Mouse (Mus musculus): ENCODE data around the gene Sumo2. TPM values are rescaled to one million over a fixed set of nuclear protein-coding genes. Genes with fewer than 3 reads are reported as not detected.
"Not testable (repeated sequence)": the region's sequence is repeated elsewhere in the genome, so short reads cannot be mapped to it uniquely, and the experiment has no call there.

Gene Sumo2
- polyA plus RNA-seq, 1 experiment from 2014 or later, result 838 TPM

DNA sequence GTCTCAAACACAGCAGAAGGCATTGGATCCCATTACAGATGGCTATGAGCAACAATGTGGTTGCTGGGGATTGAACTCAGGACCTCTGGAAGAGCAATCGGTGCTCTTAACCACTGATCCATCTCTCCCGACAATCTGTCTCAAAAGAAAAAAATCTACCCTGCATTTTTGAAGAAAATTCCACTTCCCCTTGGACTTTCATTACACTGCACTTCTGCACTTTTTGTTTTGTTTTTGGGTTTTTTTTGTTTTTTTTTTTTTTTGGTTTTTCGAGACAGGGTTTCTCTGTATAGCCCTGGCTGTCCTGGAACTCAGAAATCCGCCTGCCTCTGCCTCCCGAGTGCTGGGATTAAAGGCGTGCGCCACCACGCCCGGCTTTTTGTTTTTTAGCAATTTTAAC lies 39.5 kb downstream of the Sumo2 start:
- 86% methylated on average over 9 of the region's 9 CpGs for WGBS
- H3K4me3 ChIP-seq (replicated peaks); ATAC-seq (ENCODE audit: insufficient read depth, low FRiP score, low read depth): not testable (repeated sequence)

DNA sequence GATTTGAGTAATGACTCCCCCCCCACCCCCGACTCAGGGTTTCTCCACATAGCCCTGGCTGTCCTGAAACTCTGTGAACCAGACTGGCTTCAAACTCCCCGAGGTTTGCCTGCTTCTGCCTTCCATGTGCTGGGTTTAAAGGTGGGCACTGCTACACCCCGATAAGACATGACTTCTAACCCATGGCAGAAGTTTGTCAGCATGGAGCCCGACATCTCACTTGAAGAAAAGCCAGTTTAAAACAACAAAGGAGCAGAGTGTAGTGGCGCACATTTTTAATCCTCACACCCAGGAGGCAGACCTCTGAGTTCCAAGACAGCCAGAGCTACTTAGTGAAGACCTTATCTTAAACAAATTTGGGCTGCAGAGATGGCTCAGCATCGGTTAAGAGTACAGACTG lies 43.7 kb downstream of the Sumo2 start:
- H3K36me3 ChIP-seq, result peaks cover 10% of the 10 kb centered on the region; the same call in 1 of the 2 replicates
- H3K4me1 ChIP-seq, result peaks cover 15% of the 10 kb centered on the region
- 27% methylated on average over 6 of the region's 6 CpGs for WGBS
- H3K27ac ChIP-seq, result no peak overlapping the region
- ATAC-seq (ENCODE audit: insufficient read depth, low FRiP score, low read depth), result no peak
- no peaks in the 10 kb centered on the region for H3K9me3 ChIP-seq
- peak overlapping the region; percentile 60 for H3K4me3 ChIP-seq (replicated peaks)
- no peak overlapping the region for H3K9ac ChIP-seq
- H3K4me2 ChIP-seq, result peak overlapping the region; percentile 88
- H3K27me3 ChIP-seq (replicated peaks), result no peaks in the 10 kb centered on the region

More for the DNA sequence above, 39.5 kb downstream of the Sumo2 start:
- H3K36me3 ChIP-seq, result peaks cover 32% of the 10 kb centered on the region
- H3K27me3 ChIP-seq (replicated peaks); H3K4me2 ChIP-seq; H3K9ac ChIP-seq; H3K9me3 ChIP-seq; H3K4me1 ChIP-seq; H3K27ac ChIP-seq: not testable (repeated sequence)

DNA sequence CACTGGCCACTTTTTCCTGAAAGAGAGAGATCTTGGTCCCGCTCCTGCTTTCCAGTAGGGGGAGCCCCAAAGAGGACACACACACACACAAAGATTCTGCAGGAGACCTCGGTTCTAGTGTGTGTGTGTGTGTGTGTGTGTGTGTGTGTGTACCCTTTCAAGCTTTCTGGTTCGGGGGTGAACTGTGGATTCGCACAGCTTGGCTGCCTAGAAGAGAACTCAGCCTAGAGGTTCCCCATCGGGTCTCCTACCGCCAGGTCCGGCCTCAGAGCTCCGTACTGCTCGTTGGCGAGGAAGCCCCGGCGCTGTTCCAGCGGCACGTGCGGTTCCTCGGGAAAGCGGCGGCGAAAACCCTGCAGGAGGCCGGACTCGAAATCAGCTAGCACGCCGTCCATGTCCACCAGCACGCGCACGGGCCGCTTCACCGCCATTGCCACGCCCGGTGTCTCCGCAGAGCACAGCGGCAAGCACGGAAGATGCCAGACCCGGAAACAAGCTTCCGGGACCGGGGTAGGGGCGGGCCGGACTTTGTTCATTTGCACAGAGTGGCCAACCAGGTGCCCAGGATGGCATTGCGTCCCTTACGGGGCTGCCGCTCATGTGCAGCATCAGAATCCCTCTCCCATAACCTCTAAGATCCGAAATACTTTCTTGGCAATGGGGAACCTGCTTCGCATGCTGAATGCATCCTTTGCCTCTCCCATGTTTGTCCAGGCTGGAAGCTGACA lies 44.6 kb downstream of the Sumo2 start, which contains the start of gene Nt5c:
TSS of gene Nt5c (minus strand) at position 507 of the 728 bp plus-strand sequence.
- ATAC-seq (ENCODE audit: insufficient read depth, low FRiP score, low read depth), result peak; percentile 92

DNA sequence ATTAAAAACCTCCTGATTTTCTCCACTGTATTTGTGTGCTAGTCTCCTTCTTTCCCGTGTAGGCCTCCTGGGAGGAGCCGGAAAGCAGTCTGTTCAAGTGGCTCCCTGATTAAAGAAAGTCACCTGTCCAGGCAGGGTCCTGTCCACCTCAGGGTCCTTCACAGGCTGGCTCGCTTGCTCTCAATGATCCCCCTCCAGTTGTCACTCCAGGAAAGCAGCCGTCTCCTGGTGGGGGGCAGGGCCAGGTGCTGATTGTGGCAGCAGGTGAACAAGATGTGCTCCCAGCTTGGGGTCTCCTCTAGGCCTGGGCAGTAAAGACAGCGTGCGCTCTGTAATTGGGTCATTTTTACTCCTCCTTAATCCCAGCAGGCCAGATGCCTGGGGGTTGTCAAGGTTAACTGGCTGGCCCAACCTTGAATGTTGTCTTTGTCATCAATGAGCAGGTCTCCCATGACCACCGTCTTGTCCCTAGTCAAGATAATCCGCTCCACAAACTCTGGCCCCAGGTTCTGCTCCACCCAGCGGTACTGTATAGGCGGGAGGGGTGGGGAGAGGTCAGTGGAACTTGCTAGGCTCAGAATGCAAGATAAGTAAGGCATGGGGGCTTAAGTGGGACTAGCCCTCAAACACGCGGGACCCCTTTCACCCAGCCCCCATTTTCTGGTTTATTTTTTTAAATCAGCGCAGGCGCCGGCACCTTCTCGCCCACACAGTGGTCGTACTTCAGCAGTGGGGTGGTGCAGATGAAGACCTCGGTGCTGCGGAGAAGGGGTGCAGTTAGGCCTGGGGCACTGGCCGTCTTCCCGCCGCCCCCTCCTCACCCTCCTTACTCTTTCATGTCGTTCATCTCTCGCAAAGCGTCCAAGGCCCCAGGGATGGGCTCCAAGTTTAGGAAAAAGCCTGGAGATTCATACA lies 45.4 kb downstream of the Sumo2 start:
- H3K36me3 ChIP-seq, result 0 out of 2 replicates have a peak, but pooled peaks cover 5% of the 10 kb centered on the region
- H3K27ac ChIP-seq, result peak overlapping the region; percentile 84; the same call in 1 of the 2 replicates
- H3K4me2 ChIP-seq, result peak overlapping the region; percentile 88
- peak; percentile 34; the same call in 1 of the 2 replicates for ATAC-seq (ENCODE audit: insufficient read depth, low FRiP score, low read depth)
- peaks cover 15% of the 10 kb centered on the region for H3K4me1 ChIP-seq
- WGBS, result 24% methylated on average over 25 of the region's 25 CpGs
- no peaks in the 10 kb centered on the region for H3K9me3 ChIP-seq
- H3K9ac ChIP-seq, result peak overlapping the region; percentile 21
- peak overlapping the region; percentile 60 for H3K4me3 ChIP-seq (replicated peaks)
- H3K27me3 ChIP-seq (replicated peaks), result no peaks in the 10 kb centered on the region

More for the DNA sequence above, 44.6 kb downstream of the Sumo2 start, which contains the start of gene Nt5c:
- no peaks in the 10 kb centered on the region for H3K9me3 ChIP-seq
- H3K4me1 ChIP-seq, result peaks cover 15% of the 10 kb centered on the region
- peak within 1 kb of the TSS; percentile 42 for H3K9ac ChIP-seq
- peak within 1 kb of the TSS; percentile 60 for H3K4me3 ChIP-seq (replicated peaks)
- WGBS, result under 1% methylated on average over 43 of the region's 43 CpGs
- H3K27ac ChIP-seq, result peak within 1 kb of the TSS; percentile 84
- H3K36me3 ChIP-seq, result 0 out of 2 replicates have a peak, but pooled peaks cover 5% of the 10 kb centered on the region
- H3K27me3 ChIP-seq (replicated peaks), result no peaks in the 10 kb centered on the region
- peak within 1 kb of the TSS; percentile 88 for H3K4me2 ChIP-seq

DNA sequence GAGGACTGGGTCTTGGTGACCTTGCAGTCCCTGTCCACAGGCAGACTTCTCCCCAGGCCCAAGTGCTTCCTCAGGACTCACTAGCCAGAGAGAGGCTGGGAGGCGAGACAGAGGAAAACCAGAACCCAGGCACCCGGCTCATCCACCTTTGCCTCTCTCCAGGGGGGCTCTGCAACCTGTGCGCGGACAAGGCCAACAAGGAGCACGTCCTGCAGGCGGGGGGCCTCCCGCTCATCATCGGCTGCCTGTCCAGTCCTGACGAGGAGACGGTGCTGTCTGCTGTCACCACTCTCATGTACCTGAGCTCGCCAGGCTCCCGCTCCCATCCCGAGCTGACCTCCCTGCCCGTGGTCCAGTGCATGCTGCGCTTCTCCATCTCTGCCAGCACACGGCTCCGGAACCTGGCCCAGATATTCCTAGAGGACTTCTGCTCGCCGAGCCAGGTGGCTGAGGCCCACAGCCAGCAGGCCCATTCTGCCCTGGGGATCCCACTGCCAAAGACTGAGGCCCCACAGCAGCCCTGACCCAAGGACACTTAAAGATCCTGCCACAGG lies 47.4 kb downstream of the Sumo2 start:
- H3K9me3 ChIP-seq, result no peaks in the 10 kb centered on the region
- WGBS, result 87% methylated on average over 19 of the region's 19 CpGs
- H3K36me3 ChIP-seq, result 0 out of 2 replicates have a peak, but pooled peaks cover 5% of the 10 kb centered on the region
- no peaks in the 10 kb centered on the region for H3K27me3 ChIP-seq (replicated peaks)
- H3K4me2 ChIP-seq, result no peak overlapping the region
- no peak overlapping the region for H3K4me3 ChIP-seq (replicated peaks)
- H3K4me1 ChIP-seq, result peaks cover 15% of the 10 kb centered on the region
- no peak for ATAC-seq (ENCODE audit: insufficient read depth, low FRiP score, low read depth)
- no peak overlapping the region for H3K9ac ChIP-seq
- H3K27ac ChIP-seq, result no peak overlapping the region

DNA sequence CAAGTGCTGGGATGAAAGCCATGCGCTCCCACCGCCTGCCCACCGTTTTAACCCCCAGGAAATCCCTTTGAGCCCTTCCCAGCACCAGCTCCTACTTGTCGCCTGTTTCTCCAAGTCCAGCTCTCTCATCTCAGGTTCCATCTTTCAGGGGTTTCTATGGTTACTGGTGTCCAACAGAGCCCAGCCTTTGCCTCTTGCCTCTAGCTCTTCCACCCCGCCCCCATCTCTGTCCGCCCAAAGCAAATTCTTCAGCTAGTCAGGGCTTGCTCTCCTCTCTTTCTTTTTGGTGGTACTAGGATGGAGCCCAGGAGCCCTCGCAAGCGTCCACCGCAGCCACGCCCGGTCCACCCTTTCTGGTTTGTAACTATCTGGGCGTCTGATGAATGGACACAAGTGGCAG lies 50.9 kb downstream of the Sumo2 start:
- Histone ChIP-seq H3K9me3 (no peaks in the 10 kb centered on the region), H3K4me2 (no peak overlapping the region), H3K27me3 (replicated peaks) (no peaks in the 10 kb centered on the region), H3K27ac (no peak overlapping the region), H3K4me1 (no peaks in the 10 kb centered on the region; the same call in 1 of the 2 replicates), H3K4me3 (replicated peaks) (no peak overlapping the region), H3K36me3 (0 out of 2 replicates have a peak, but pooled peaks cover 5% of the 10 kb centered on the region), H3K9ac (no peak overlapping the region)
- 58% methylated on average over 12 of the region's 12 CpGs for WGBS
- no peak for ATAC-seq (ENCODE audit: insufficient read depth, low FRiP score, low read depth)

DNA sequence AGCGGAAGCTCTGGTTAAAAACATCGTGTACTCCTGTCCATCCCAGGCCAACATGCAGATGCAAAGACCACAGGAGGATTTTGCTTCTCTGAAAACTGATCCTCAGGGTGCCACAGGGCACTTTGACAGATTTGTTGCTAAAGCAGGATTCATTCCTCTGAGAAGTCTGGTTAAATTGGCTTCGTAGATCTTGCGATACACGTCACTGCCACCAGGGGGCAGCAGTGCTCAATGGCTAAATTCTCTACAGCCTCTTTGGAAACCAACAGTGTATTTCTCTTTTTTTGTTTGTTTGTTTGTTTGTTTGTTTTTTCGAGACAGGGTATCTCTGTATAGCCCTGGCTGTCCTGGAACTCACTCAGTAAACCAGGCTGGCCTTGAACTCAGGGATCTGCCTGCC lies 52.4 kb downstream of the Sumo2 start:
- Histone ChIP-seq H3K4me2 (no peak overlapping the region), H3K4me1 (no peaks in the 10 kb centered on the region), H3K9me3 (no peaks in the 10 kb centered on the region), H3K27me3 (replicated peaks) (no peaks in the 10 kb centered on the region), H3K4me3 (replicated peaks) (no peak overlapping the region), H3K27ac (no peak overlapping the region), H3K9ac (no peak overlapping the region), H3K36me3 (no peaks in the 10 kb centered on the region)
- no peak for ATAC-seq (ENCODE audit: insufficient read depth, low FRiP score, low read depth)
- 19% methylated on average over 6 of the region's 6 CpGs for WGBS

DNA sequence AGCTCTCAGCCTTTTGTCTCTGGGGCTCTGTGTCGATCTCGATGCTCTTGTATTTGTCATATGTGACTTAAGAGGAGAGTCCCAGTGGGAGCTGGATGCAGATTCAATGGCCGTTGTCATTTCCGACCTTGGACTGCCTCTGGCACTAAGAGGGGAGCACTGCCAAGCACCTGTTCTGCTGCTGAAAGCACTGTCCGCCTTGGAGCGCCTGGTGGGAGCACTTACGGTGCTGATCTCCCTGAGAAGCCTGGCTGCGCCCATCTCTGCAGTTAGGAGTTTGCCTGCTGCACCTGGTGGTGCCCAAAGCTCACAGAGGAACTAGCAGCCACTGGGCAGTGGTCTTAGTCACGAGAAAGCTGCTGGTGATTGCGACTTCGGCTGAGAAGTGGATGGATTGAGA lies 52.8 kb downstream of the Sumo2 start:
- 77% methylated on average over 11 of the region's 11 CpGs for WGBS
- no peaks in the 10 kb centered on the region for H3K9me3 ChIP-seq

DNA sequence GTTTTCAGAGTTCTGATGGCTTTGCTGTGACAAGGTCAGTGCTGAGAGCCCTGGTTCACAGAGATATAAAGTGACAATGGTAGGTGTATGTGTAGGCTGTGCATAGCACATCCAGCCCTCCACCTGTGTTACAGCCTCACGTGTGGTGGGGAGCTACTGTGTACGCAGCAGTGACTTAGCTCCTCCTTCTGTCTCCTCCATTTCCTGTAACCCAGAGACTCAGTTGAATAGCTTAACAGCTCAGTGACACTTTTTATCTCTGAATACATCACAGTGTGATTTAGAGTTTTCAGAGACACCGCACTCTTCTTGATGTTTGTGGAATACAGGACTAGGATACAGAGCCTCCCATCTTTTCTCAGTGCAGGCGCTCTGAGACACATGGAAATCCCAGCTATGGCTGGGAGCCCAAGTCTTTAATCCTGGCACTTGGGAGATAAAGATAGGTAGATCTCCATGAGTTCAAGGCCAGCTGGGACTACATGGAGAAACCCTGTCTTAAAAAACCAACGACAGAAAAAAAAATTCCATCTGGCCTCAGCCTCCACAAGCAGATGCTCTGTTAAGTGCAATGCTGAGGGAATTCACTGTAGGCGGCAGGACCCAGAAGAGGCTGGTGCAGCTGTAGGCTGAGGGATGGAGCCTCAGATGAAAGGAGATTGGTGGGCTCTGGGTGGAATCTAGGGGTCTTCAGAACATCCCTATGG lies 54.4 kb downstream of the Sumo2 start:
- WGBS, result 73% methylated on average over 6 of the region's 6 CpGs
- no peak overlapping the region for H3K27ac ChIP-seq
- H3K4me2 ChIP-seq, result no peak overlapping the region
- ATAC-seq (ENCODE audit: insufficient read depth, low FRiP score, low read depth), result no peak
- H3K9ac ChIP-seq, result no peak overlapping the region
- no peaks in the 10 kb centered on the region for H3K27me3 ChIP-seq (replicated peaks)
- H3K4me3 ChIP-seq (replicated peaks), result no peak overlapping the region
- no peaks in the 10 kb centered on the region for H3K36me3 ChIP-seq
- no peaks in the 10 kb centered on the region for H3K4me1 ChIP-seq
- no peaks in the 10 kb centered on the region for H3K9me3 ChIP-seq

More for the DNA sequence above, 52.8 kb downstream of the Sumo2 start:
- H3K36me3 ChIP-seq, result no peaks in the 10 kb centered on the region
- no peaks in the 10 kb centered on the region for H3K4me1 ChIP-seq
- no peak overlapping the region for H3K27ac ChIP-seq
- H3K9ac ChIP-seq, result no peak overlapping the region
- H3K27me3 ChIP-seq (replicated peaks), result no peaks in the 10 kb centered on the region
- no peak for ATAC-seq (ENCODE audit: insufficient read depth, low FRiP score, low read depth)
- H3K4me3 ChIP-seq (replicated peaks), result no peak overlapping the region
- H3K4me2 ChIP-seq, result no peak overlapping the region

DNA sequence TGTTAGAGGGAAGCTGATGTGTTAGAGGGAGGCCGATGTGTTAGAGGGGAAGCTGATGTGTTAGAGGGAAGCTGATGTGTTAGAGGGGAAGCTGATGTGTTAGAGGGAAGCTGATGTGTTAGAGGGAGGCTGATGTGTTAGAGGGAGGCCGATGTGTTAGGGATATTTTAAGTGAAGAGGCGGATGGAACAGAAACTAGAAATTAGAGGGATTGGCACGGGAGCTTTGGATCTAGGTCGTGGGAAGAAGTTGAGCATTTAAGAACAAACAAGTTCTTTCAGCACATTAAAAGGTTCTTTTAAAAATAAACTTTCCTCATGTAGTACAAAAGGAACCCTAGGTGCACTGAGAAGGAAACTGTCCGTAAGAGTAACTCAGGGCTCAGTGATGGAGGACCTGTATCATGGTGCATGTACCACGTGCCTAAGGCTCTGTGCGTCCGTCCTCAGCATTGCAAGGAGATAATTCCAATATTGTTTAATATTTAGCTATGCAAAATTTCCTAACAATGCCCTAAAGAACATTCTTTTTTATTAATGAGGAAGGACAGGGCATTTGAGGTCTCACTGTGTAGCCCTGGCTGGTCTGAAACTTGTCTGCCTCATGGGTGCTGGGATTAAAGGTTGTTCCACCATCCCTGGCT lies 57.7 kb downstream of the Sumo2 start:
- H3K4me1 ChIP-seq, result peaks cover 15% of the 10 kb centered on the region
- 81% methylated on average over 9 of the region's 9 CpGs for WGBS
- H3K9ac ChIP-seq, result no peak overlapping the region
- no peaks in the 10 kb centered on the region for H3K36me3 ChIP-seq
- no peak for ATAC-seq (ENCODE audit: insufficient read depth, low FRiP score, low read depth)
- H3K4me3 ChIP-seq (replicated peaks), result no peak overlapping the region
- H3K27ac ChIP-seq, result no peak overlapping the region
- no peaks in the 10 kb centered on the region for H3K9me3 ChIP-seq
- H3K27me3 ChIP-seq (replicated peaks), result no peaks in the 10 kb centered on the region
- no peak overlapping the region for H3K4me2 ChIP-seq

DNA sequence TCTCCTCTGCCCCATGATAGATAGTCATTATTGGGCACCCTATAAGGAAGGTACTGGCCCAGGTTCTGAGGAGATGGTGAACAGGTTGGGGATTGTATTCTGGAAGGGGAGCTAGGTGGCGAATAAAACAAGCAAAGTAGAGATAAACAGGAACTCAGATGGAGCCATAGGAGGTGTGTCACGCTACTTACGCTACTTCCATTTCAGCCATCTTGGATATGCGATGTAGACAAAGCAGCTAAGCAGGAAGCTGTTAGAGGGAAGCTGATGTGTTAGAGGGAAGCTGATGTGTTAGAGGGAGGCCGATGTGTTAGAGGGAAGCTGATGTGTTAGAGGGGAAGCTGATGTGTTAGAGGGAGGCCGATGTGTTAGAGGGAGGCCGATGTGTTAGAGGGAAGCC lies 58.7 kb downstream of the Sumo2 start:
- H3K27me3 ChIP-seq (replicated peaks); H3K9ac ChIP-seq; H3K9me3 ChIP-seq; H3K27ac ChIP-seq; H3K4me3 ChIP-seq (replicated peaks); H3K36me3 ChIP-seq; ATAC-seq (ENCODE audit: insufficient read depth, low FRiP score, low read depth): not testable (repeated sequence)
- H3K4me2 ChIP-seq, result 0 out of 2 replicates have a peak overlapping the region, but pooled peaks have one; percentile 94
- H3K4me1 ChIP-seq, result peaks cover 17% of the 10 kb centered on the region
- WGBS, result 77% methylated on average over 7 of the region's 7 CpGs

All from stomach, embryonic 15.5 days (tissue).